Mouse (Mus musculus): Measurements from ENCODE around the gene Slc25a41.

Gene Slc25a41

GRCm38 (mm10) chr17:56996506-56996905 is 44.9 kb downstream of the Slc25a41 start:
- DNase-seq (ENCODE audit: extremely low read depth, low read depth): no peak

- no peak for DNase-seq (ENCODE audit: extremely low read depth, low read depth)
Observed at GRCm38 (mm10) chr17:56995046-56995445, 46.4 kb downstream of the Slc25a41 start.

GRCm38 (mm10) chr17:56990966-56991365 is 50.5 kb downstream of the Slc25a41 start:
- DNase-seq (ENCODE audit: extremely low read depth, low read depth): no peak

GRCm38 (mm10) chr17:56990115-56990746 is 51.2 kb downstream of the Slc25a41 start, which contains the start of gene Clpp:
Gene Clpp (plus strand): TSS chr17:56990305.
- peak; percentile 96 for DNase-seq (ENCODE audit: extremely low read depth, low read depth)

- DNase-seq (ENCODE audit: extremely low read depth, low read depth): peak; percentile 84
Observed at GRCm38 (mm10) chr17:56989467-56990114, 51.9 kb downstream of the Slc25a41 start.

GRCm38 (mm10) chr17:56988921-56989430 is 52.5 kb downstream of the Slc25a41 start:
- no peak for DNase-seq (ENCODE audit: extremely low read depth, low read depth)

GRCm38 (mm10) chr17:56988441-56988840 is 53.0 kb downstream of the Slc25a41 start:
- no peak for DNase-seq (ENCODE audit: extremely low read depth, low read depth)

- no peak for DNase-seq (ENCODE audit: extremely low read depth, low read depth)
Observed at GRCm38 (mm10) chr17:56986105-56986805, 55.2 kb downstream of the Slc25a41 start.

GRCm38 (mm10) chr17:56985656-56986055 is 55.8 kb downstream of the Slc25a41 start:
- DNase-seq (ENCODE audit: extremely low read depth, low read depth): no peak

- no peak for DNase-seq (ENCODE audit: extremely low read depth, low read depth)
Observed at GRCm38 (mm10) chr17:56984886-56985285, 56.6 kb downstream of the Slc25a41 start.

All from MEL-GATA-1-ER (cell line).